Mouse (Mus musculus) kidney, adult 2 months (tissue): ENCODE data around the gene Hmcn1.

Source experiments
- CTCF ChIP-seq: fragments of 200-500 bp; conservative IDR thresholded peaks from 2 replicates; pipeline ENCODE4 v1.5.1; 2011; ENCODE audit warnings: low read depth, mild to moderate bottlenecking, control low read depth, low read length, moderate library complexity, mixed read lengths; ENCODE audit not compliant: insufficient read depth, insufficient read length
- POLR2A ChIP-seq: fragments of 200-500 bp; IDR thresholded peaks from one replicate; pipeline ENCODE4 v1.6.1; 2011; ENCODE audit warnings: low read depth, low read length, control low read depth

DNA sequence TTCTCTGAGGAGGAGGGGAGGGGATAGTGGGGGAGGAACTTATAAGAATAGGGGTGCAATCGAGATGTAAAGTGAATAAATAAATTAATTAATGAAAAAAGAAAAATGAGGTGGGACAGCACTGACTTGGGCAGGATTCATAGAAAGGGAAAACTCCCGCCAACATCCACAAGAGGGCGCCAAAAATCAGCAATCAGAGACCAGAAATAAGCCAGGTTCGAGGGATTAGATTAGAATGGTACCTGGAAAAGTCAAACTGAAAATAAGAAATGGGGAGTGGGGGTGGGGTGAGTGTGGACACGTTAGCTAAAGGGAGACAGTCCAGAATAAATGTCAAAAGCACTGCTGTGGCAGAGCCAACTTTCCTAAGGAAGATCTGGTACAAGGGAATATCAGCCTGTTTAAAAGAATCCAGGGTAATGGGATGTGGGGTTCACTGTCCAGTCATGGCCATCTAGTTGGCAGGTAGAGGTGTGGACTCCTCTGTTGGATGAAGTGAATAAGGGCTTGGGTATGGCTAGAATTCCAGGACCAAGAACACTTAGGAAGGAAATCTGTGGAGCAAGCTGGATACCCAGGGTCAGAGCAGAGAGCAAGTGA, 41.9 kb upstream of the Hmcn1 start:
- TF ChIP-seq CTCF (peak; percentile 66), POLR2A (no peak)
